Mouse (Mus musculus): ENCODE results near the gene Gm8890. TPM values are rescaled to one million over a fixed set of nuclear protein-coding genes. Genes with fewer than 3 reads are reported as not detected.
"Not testable (repeated sequence)": the region's sequence is repeated elsewhere in the genome, so short reads cannot be mapped to it uniquely, and the experiment has no call there.

Gene Gm8890
- polyA plus RNA-seq (2015; fragmentation: Nextera tagmentation; extraction: Ambion mirVana) = not detected in 2 replicates

- not testable (repeated sequence) for H3K9ac ChIP-seq
Observed at GRCm38 (mm10) chr5:11255733-11256132, at the start of gene Gm8890. Gm8890 (plus strand) TSS chr5:11256033.

DNA sequence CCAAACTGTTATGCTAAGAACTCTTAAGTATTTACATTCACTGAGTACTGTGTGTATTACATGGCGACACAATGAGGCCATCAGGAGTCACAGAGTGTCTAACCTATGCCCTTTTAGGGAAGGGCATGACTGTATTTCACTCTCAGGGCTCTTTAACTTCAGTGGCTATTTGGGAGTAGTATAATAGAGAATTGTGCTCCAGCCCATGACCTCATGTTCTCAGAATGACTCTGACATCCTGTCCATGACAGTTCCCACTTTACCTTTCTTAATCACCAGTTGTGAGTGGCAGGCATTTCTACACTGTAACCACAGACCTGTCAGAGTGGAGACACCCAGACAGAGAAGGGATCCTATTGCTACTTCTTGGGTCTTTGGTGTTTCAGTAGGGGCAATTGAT is 388 bp downstream of the Gm8890 start:
- not testable (repeated sequence) for ATAC-seq (ENCODE audit: insufficient number of reproducible peaks, low FRiP score, low TSS enrichment, low read depth); H3K4me1 ChIP-seq; H3K9ac ChIP-seq; H3K9me3 ChIP-seq; H3K27me3 ChIP-seq; H3K27ac ChIP-seq; H3K4me3 ChIP-seq; H3K4me2 ChIP-seq; H3K36me3 ChIP-seq
- WGBS = 67% methylated on average over 1 of the region's 1 CpGs

More at GRCm38 (mm10) chr5:11255733-11256132, at the start of gene Gm8890:
- H3K27ac ChIP-seq; H3K4me3 ChIP-seq; H3K9me3 ChIP-seq; H3K4me1 ChIP-seq; ATAC-seq (ENCODE audit: insufficient number of reproducible peaks, low FRiP score, low TSS enrichment, low read depth); H3K27me3 ChIP-seq; H3K4me2 ChIP-seq; H3K36me3 ChIP-seq: not testable (repeated sequence)
- 63% methylated on average over 1 of the region's 2 CpGs for WGBS

Other genes starting within 250 kb of the Gm8890 start
- gene Gm8879, start 128.4 kb upstream of the Gm8890 start, polyA plus RNA-seq (2015; fragmentation: Nextera tagmentation; extraction: Ambion mirVana) = not detected in 2 replicates
- gene Gm5861, start 73.0 kb upstream of the Gm8890 start, polyA plus RNA-seq (2015; fragmentation: Nextera tagmentation; extraction: Ambion mirVana) = not detected in 2 replicates
- not detected in 2 replicates for gene Speer1, start 85.5 kb downstream of the Gm8890 start, polyA plus RNA-seq (2015; fragmentation: Nextera tagmentation; extraction: Ambion mirVana)
- gene Gm8897, start 160.4 kb downstream of the Gm8890 start, polyA plus RNA-seq (2015; fragmentation: Nextera tagmentation; extraction: Ambion mirVana) = not detected in 2 replicates
- gene Gm8906, start 246.7 kb downstream of the Gm8890 start, polyA plus RNA-seq (2015; fragmentation: Nextera tagmentation; extraction: Ambion mirVana) = not detected in 2 replicates